Mouse (Mus musculus): ENCODE measurements around the gene Tmco5. TPM values are rescaled to one million over a fixed set of nuclear protein-coding genes. Genes with fewer than 3 reads are reported as not detected.
"Not testable (repeated sequence)": the region's sequence is repeated elsewhere in the genome, so short reads cannot be mapped to it uniquely, and the experiment has no call there.

The Tmco5 gene
- polyA plus RNA-seq, 1 experiment from 2014 or later, result not detected

DNA sequence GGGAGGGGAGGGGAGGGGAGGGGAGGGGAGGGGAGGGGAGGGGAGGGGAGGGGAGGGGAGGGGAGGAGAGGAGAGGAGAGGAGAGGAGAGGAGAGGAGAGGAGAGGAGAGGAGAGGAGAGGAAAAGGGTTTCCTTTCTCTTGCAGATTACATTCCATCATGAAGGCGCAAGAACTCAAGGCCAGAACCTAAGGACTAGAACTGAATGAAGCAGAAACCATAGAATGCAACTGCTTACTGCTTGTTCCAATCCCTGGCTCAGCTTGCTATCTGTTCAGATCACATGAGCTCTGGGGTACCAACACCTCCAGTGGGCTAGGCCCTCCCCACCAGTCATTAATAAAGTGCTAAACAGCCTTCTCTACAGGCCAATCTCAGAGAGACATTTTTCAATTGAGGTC is 55.7 kb downstream of the Tmco5 start:
- not testable (repeated sequence) for DNase-seq (ENCODE audit: low spot score); H3K36me3 ChIP-seq (ENCODE audit: control insufficient read depth, insufficient read depth, low read length)
- WGBS, result 90% methylated on average over 1 of the region's 1 CpGs

DNA sequence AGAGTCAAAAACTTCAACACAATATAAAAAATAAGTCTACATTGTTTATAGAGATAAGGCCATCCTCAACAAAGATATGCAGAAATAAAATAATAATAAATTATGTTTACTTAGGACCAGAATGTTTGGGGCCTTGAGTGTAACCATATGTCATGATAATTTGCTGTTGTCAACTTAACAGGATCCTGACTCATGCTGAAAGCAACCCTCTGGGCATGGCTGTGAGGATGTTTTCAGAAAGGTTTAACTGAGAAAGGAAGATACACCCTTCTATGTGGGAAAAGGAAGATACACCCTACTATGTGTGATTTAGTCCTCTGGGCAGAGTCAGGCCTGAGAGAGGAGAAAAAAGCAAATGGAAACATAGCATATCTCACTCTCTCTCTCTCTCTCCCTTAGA is 56.3 kb downstream of the Tmco5 start:
- H3K4me1 ChIP-seq (replicated peaks; ENCODE audit: control insufficient read depth, insufficient read depth, low read length), result peaks cover 5% of the 10 kb centered on the region
- no peak overlapping the region for H3K27ac ChIP-seq (ENCODE audit: low read depth)
- H3K27me3 ChIP-seq (replicated peaks; ENCODE audit: control insufficient read depth, insufficient read depth, low read length), result no peaks in the 10 kb centered on the region
- DNase-seq (ENCODE audit: low spot score) (no peak), ATAC-seq (replicated peaks; ENCODE audit: low FRiP score, low TSS enrichment, low read depth) (no peak)
- H3K9ac ChIP-seq (ENCODE audit: low read length), result no peak overlapping the region
- no peaks in the 10 kb centered on the region for H3K36me3 ChIP-seq (ENCODE audit: control insufficient read depth, insufficient read depth, low read length)
- H3K9me3 ChIP-seq (ENCODE audit: control insufficient read depth, low read length), result no peaks in the 10 kb centered on the region
- H3K4me2 ChIP-seq (ENCODE audit: low read length), result no peak overlapping the region
- no peak overlapping the region for H3K4me3 ChIP-seq (ENCODE audit: low read depth, low read length)

More for the DNA sequence above, 55.7 kb downstream of the Tmco5 start:
- not testable (repeated sequence) for H3K9me3 ChIP-seq (ENCODE audit: control insufficient read depth, low read length); H3K27me3 ChIP-seq (replicated peaks; ENCODE audit: control insufficient read depth, insufficient read depth, low read length); H3K4me3 ChIP-seq (ENCODE audit: low read depth, low read length); H3K4me2 ChIP-seq (ENCODE audit: low read length); H3K9ac ChIP-seq (ENCODE audit: low read length); H3K27ac ChIP-seq (ENCODE audit: low read depth); ATAC-seq (replicated peaks; ENCODE audit: low FRiP score, low TSS enrichment, low read depth); H3K4me1 ChIP-seq (replicated peaks; ENCODE audit: control insufficient read depth, insufficient read depth, low read length)

DNA sequence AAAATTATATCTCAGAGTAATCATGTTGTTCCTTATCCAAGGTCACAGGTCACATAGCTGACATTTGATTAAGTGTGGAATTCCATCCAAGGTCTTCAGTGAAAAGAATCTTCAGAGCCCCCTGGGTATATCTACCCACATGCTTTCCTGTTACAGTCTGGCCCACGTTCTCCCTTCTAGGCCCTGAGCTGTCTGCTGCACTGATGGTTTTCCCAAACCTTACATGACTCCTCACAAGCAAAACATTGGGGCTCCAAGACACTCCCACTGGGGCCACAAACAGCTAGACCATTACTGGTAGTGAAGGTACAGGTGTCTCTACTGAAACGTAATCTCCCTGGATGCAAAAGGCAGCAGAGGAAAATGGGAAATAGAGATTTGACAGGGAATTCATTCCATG is 57.9 kb downstream of the Tmco5 start:
- H3K4me1 ChIP-seq (replicated peaks; ENCODE audit: control insufficient read depth, insufficient read depth, low read length), result peaks cover 5% of the 10 kb centered on the region
- no peak overlapping the region for H3K27ac ChIP-seq (ENCODE audit: low read depth)
- H3K36me3 ChIP-seq (ENCODE audit: control insufficient read depth, insufficient read depth, low read length), result no peaks in the 10 kb centered on the region
- H3K9me3 ChIP-seq (ENCODE audit: control insufficient read depth, low read length), result no peaks in the 10 kb centered on the region
- no peaks in the 10 kb centered on the region for H3K27me3 ChIP-seq (replicated peaks; ENCODE audit: control insufficient read depth, insufficient read depth, low read length)
- H3K4me3 ChIP-seq (ENCODE audit: low read depth, low read length), result no peak overlapping the region
- H3K4me2 ChIP-seq (ENCODE audit: low read length), result no peak overlapping the region
- H3K9ac ChIP-seq (ENCODE audit: low read length), result no peak overlapping the region
- WGBS, result 58% methylated on average over 2 of the region's 2 CpGs
- ATAC-seq (replicated peaks; ENCODE audit: low FRiP score, low TSS enrichment, low read depth), result no peak
- no peak for DNase-seq (ENCODE audit: low spot score)

DNA sequence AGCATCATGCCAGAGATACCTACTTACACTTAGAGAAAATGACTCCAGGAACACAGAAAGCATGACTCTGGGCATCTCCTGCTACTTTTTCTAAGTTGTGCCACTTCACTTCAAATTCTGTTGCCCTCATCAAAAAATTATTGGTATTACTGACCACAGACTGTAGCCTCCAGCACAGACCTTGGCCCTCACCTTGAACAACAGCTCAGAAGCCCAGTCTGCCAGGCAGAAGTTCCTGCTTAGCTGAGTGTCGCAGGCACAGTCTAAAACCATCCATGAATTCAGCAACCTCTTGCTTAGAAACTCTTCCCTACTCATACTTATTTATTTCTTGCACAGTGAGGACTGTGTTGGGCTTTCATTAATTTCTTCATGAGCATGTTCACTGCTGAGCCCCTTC is 58.7 kb downstream of the Tmco5 start:
- H3K4me1 ChIP-seq (replicated peaks; ENCODE audit: control insufficient read depth, insufficient read depth, low read length), result peaks cover 5% of the 10 kb centered on the region
- DNase-seq (ENCODE audit: low spot score), result no peak
- 100% methylated on average over 1 of the region's 1 CpGs for WGBS

DNA sequence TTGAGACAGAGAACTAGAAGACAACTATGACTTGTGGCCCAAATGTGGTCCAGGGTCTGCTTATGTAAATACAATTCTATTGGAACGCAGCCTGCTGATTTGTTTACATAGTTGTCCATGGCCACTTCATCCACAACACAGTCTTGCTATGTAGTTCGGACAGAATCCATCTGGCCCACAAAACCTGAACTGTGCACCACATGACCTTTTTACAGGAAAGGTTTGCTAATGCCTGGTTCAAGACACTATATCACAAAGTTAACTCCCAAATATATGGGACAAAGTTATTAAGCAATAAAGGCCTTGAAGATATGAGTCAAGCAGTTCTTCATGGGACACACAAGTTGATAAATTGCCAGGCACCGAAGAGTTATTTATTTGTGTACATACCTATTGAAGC is 63.3 kb downstream of the Tmco5 start:
- 61% methylated on average over 3 of the region's 3 CpGs for WGBS
- Histone ChIP-seq H3K4me1 (replicated peaks; ENCODE audit: control insufficient read depth, insufficient read depth, low read length) (no peaks in the 10 kb centered on the region), H3K36me3 (ENCODE audit: control insufficient read depth, insufficient read depth, low read length) (no peaks in the 10 kb centered on the region), H3K27ac (ENCODE audit: low read depth) (no peak overlapping the region), H3K9ac (ENCODE audit: low read length) (no peak overlapping the region), H3K4me2 (ENCODE audit: low read length) (no peak overlapping the region), H3K4me3 (ENCODE audit: low read depth, low read length) (no peak overlapping the region), H3K27me3 (replicated peaks; ENCODE audit: control insufficient read depth, insufficient read depth, low read length) (no peaks in the 10 kb centered on the region), H3K9me3 (ENCODE audit: control insufficient read depth, low read length) (no peaks in the 10 kb centered on the region)
- ATAC-seq (replicated peaks; ENCODE audit: low FRiP score, low TSS enrichment, low read depth) (no peak), DNase-seq (ENCODE audit: low spot score) (no peak)

More for the DNA sequence above, 58.7 kb downstream of the Tmco5 start:
- Histone ChIP-seq H3K9me3 (ENCODE audit: control insufficient read depth, low read length) (no peaks in the 10 kb centered on the region), H3K4me3 (ENCODE audit: low read depth, low read length) (no peak overlapping the region), H3K27me3 (replicated peaks; ENCODE audit: control insufficient read depth, insufficient read depth, low read length) (no peaks in the 10 kb centered on the region), H3K4me2 (ENCODE audit: low read length) (no peak overlapping the region), H3K9ac (ENCODE audit: low read length) (no peak overlapping the region), H3K27ac (ENCODE audit: low read depth) (no peak overlapping the region), H3K36me3 (ENCODE audit: control insufficient read depth, insufficient read depth, low read length) (no peaks in the 10 kb centered on the region)
- ATAC-seq (replicated peaks; ENCODE audit: low FRiP score, low TSS enrichment, low read depth), result no peak

Other genes starting within 250 kb of the Tmco5 start
- gene Spred1, start 242.7 kb downstream of the Tmco5 start, polyA plus RNA-seq (2014; fragmentation: Nextera tagmentation; extraction: Ambion mirVana), result 14.0 and 15.3 TPM in 2 replicates